Mouse (Mus musculus): ENCODE data around the gene Mttp.

The Mttp gene

GRCm38 (mm10) chr3:138134528-138134927 lies 10.2 kb downstream of the Mttp start:
- no peak for DNase-seq (ENCODE audit: low read depth, low spot score)

GRCm38 (mm10) chr3:138133916-138134315 lies 10.9 kb downstream of the Mttp start:
- DNase-seq (ENCODE audit: low read depth, low spot score) = no peak

GRCm38 (mm10) chr3:138133463-138133862 lies 11.3 kb downstream of the Mttp start:
- no peak for DNase-seq (ENCODE audit: low read depth, low spot score)

GRCm38 (mm10) chr3:138131168-138131567 lies 13.6 kb downstream of the Mttp start:
- no peak for DNase-seq (ENCODE audit: low read depth, low spot score)

- DNase-seq (ENCODE audit: low read depth, low spot score) = no peak
These were observed 14.1 kb downstream of the Mttp start for GRCm38 (mm10) chr3:138130692-138131091.

GRCm38 (mm10) chr3:138129110-138129509 lies 15.7 kb downstream of the Mttp start:
- no peak for DNase-seq (ENCODE audit: low read depth, low spot score)

GRCm38 (mm10) chr3:138123842-138124241 lies 20.9 kb downstream of the Mttp start:
- no peak for DNase-seq (ENCODE audit: low read depth, low spot score)

- no peak for DNase-seq (ENCODE audit: low read depth, low spot score)
These were observed 23.3 kb downstream of the Mttp start for GRCm38 (mm10) chr3:138121461-138121860.

GRCm38 (mm10) chr3:138119444-138120105 lies 25.2 kb downstream of the Mttp start:
- no peak for DNase-seq (ENCODE audit: low read depth, low spot score)

- no peak for DNase-seq (ENCODE audit: low read depth, low spot score)
These were observed 25.9 kb downstream of the Mttp start for GRCm38 (mm10) chr3:138118831-138119230.

- DNase-seq (ENCODE audit: low read depth, low spot score) = no peak
These were observed 26.4 kb downstream of the Mttp start for GRCm38 (mm10) chr3:138118392-138118791.

GRCm38 (mm10) chr3:138116871-138117270 lies 27.9 kb downstream of the Mttp start:
- DNase-seq (ENCODE audit: low read depth, low spot score) = no peak

GRCm38 (mm10) chr3:138114106-138114505 lies 30.7 kb downstream of the Mttp start:
- DNase-seq (ENCODE audit: low read depth, low spot score) = no peak

GRCm38 (mm10) chr3:138110910-138111782 lies 33.6 kb downstream of the Mttp start:
- DNase-seq (ENCODE audit: low read depth, low spot score) = no peak

- DNase-seq (ENCODE audit: low read depth, low spot score) = no peak
These were observed 37.9 kb downstream of the Mttp start for GRCm38 (mm10) chr3:138106887-138107286.

- DNase-seq (ENCODE audit: low read depth, low spot score) = no peak
These were observed 39.7 kb downstream of the Mttp start for GRCm38 (mm10) chr3:138105056-138105455.

GRCm38 (mm10) chr3:138103690-138104089 lies 41.1 kb downstream of the Mttp start:
- DNase-seq (ENCODE audit: low read depth, low spot score) = no peak

GRCm38 (mm10) chr3:138101936-138102335 lies 42.8 kb downstream of the Mttp start:
- no peak for DNase-seq (ENCODE audit: low read depth, low spot score)

GRCm38 (mm10) chr3:138097718-138098117 lies 47.0 kb downstream of the Mttp start:
- DNase-seq (ENCODE audit: low read depth, low spot score) = no peak

GRCm38 (mm10) chr3:138096263-138097028 lies 48.3 kb downstream of the Mttp start:
- DNase-seq (ENCODE audit: low read depth, low spot score) = no peak

GRCm38 (mm10) chr3:138095718-138096117 lies 49.0 kb downstream of the Mttp start:
- DNase-seq (ENCODE audit: low read depth, low spot score) = no peak

- no peak for DNase-seq (ENCODE audit: low read depth, low spot score)
These were observed 49.5 kb downstream of the Mttp start for GRCm38 (mm10) chr3:138095301-138095700.
